Mouse (Mus musculus): ENCODE results near the gene Cox19.

- TF ChIP-seq CTCF (IDR thresholded peaks at IDR 0.05; ENCODE audit: low read depth, low read length), result no peak
- TF ChIP-seq GATA1 (IDR thresholded peaks at IDR 0.05; ENCODE audit: borderline replicate concordance, low read length), result no peak
Measured at GRCm38 (mm10) chr5:139383234-139383633, 32.0 kb upstream of the Cox19 start.

Data from G1E (cell line).